Mouse (Mus musculus) E14TG2a.4 (cell line): Measurements from ENCODE around the gene Slc12a4.

Experiments
- CTCF ChIP-seq: conservative IDR thresholded peaks from 2 replicates; pipeline ENCODE4 v1.5.1; 2014; ENCODE audit warnings: low read length
- NANOG ChIP-seq: IDR thresholded peaks from 2 replicates; pipeline ENCODE4 v1.6.1; 2014; ENCODE audit warnings: borderline replicate concordance, low read length, mixed read lengths
- POU5F1 ChIP-seq: IDR thresholded peaks from 2 replicates; pipeline ENCODE4 v1.6.1; 2014; ENCODE audit warnings: low read length, borderline replicate concordance

- TF ChIP-seq CTCF: no peak
- no peak for TF ChIP-seq POU5F1
- no peak for TF ChIP-seq NANOG
Observed at GRCm38 (mm10) chr8:105936866-105937475, 28.9 kb downstream of the Slc12a4 start.
